Mouse (Mus musculus): ENCODE data around the gene Fam111a. TPM values are rescaled to one million over a fixed set of nuclear protein-coding genes. Genes with fewer than 3 reads are reported as not detected.

Fam111a gene
- 5.5 TPM for polyA plus RNA-seq (2014; fragmentation: Illumina TruSeq; extraction: RNeasy Lipid Tissue Mini Kit (QIAGEN cat#74804); ENCODE audit: low read depth, low replicate concordance)

DNA sequence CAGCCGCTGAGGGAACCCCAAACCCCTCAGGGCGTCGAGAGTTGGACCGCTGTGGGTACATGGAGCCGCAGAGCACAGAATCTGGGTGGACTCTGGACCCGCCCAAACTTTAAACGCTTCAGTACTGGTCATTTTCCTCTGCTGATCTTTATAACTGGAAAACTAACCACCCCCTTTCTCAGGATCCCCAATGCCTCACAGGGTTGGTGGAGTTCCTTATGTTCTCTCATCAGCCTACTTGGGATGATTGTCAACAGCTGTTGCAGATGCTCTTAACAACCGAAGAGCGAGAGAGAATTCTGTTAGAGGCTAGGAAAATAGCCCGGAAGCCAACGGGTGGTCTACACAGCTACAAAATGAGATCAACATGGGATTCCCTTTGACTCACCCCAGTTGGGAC is at the start of gene Fam111a:
TSS of gene Fam111a (plus strand) at position 301 of the 400 bp plus-strand sequence.

DNA sequence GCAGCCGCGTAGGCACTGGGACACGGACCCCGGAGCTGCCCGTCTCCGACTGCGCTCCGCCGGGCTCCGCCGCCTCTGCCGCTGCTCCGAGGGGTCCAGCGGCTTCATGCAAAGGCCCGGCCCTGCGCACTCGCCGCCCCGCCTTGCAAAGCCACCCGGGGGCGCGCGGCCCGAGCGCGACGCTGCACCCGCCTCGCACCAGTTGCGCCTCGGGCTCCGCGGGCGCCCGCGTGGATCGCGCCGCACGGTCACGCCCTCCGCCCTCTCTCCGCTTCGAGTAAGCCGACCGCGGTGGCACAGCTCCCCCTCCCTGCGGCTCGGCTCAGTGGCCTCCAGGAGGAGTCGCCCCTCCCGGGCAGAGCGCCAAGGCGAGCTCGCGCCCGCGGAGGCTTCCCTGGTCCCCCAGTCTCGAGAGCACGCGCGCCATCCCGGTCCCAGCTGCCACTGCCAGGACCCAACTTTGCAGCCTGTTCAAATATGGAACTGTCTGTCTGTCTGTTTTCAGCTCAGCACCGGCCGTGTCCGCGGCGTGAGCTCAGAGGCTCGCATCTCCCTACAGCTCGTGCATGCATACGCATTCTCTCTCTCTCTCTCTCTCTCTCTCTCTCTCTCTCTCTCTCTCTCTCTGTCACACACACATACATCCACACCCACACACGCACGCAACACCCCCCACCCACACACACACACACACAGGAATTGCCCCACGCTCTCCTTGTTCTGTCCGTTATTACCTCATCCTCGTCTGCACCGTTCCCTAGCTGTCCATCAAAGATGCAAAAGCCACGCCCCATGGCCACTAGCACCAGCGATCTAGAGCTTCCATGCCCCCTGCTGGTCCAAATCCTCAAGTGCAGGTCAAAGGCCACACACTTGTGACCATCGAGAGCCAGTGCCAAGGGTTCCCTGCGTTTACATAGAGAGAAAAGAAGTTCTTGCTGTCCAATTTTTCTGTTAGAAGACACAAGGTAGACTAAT is 43.9 kb upstream of the Fam111a start, which contains the start of gene Dtx4:
TSS of gene Dtx4 (minus strand) at position 85 of the 978 bp plus-strand sequence.

DNA sequence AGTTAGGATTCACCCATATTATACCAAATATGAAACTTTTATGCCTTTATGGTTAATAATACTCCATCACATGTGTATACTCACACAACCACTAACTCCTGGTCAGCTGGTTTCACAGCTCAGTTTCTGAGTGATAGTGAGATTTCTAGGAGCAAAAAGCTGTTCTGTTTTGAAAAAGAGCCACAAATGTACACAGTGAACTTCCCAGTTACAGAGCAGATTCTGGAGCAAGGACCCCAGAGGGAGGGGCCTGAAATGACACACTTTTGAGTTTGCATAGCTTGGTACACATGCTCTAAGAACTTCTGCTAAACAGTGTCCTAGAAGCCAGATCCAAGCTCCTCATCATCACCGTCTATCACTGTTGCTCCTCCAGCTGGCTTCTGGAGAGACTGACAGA is 54.1 kb downstream of the Fam111a start, which contains the start of gene Gm4952:
TSS of gene Gm4952 (plus strand) at position 301 of the 400 bp plus-strand sequence.

DNA sequence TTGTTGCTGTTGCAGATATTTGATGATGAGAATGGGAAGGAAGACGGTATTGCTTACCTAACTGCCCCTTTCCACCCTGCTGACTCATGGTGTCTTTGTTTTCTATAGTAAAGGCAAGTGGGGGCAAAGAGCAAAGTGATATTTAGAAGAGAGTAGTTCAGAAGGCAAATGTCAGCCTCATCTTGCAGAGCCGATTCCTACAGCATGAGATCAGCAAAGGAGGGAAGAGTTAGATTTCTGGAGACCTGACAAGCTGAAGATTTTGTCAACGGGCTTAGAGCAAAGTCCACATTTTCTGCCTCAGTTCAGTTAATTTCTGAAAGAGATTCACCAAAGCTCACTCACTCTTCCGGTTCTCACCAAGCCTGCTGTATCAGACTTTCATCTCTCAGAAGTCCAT is 87.6 kb downstream of the Fam111a start, which contains the start of gene Glyat:
TSS of gene Glyat (plus strand) at position 133 of the 400 bp plus-strand sequence.

Other genes with a start within 250 kb of the Fam111a start
- not detected for gene Olfr1436, start 246.6 kb upstream of the Fam111a start, polyA plus RNA-seq (2014; fragmentation: Illumina TruSeq; extraction: RNeasy Lipid Tissue Mini Kit (QIAGEN cat#74804); ENCODE audit: low read depth, low replicate concordance)
- not detected for gene Olfr1437, start 220.6 kb upstream of the Fam111a start, polyA plus RNA-seq (2014; fragmentation: Illumina TruSeq; extraction: RNeasy Lipid Tissue Mini Kit (QIAGEN cat#74804); ENCODE audit: low read depth, low replicate concordance)
- gene Olfr1438-ps1, start 209.8 kb upstream of the Fam111a start, polyA plus RNA-seq (2014; fragmentation: Illumina TruSeq; extraction: RNeasy Lipid Tissue Mini Kit (QIAGEN cat#74804); ENCODE audit: low read depth, low replicate concordance): not detected
- gene Olfr1440, start 158.5 kb upstream of the Fam111a start, polyA plus RNA-seq (2014; fragmentation: Illumina TruSeq; extraction: RNeasy Lipid Tissue Mini Kit (QIAGEN cat#74804); ENCODE audit: low read depth, low replicate concordance): not detected
- not detected for gene Olfr1441, start 128.3 kb upstream of the Fam111a start, polyA plus RNA-seq (2014; fragmentation: Illumina TruSeq; extraction: RNeasy Lipid Tissue Mini Kit (QIAGEN cat#74804); ENCODE audit: low read depth, low replicate concordance)
- not detected for gene Pfpl, start 117.8 kb upstream of the Fam111a start, polyA plus RNA-seq (2014; fragmentation: Illumina TruSeq; extraction: RNeasy Lipid Tissue Mini Kit (QIAGEN cat#74804); ENCODE audit: low read depth, low replicate concordance)
- gene Mpeg1, start 85.0 kb upstream of the Fam111a start, polyA plus RNA-seq (2014; fragmentation: Illumina TruSeq; extraction: RNeasy Lipid Tissue Mini Kit (QIAGEN cat#74804); ENCODE audit: low read depth, low replicate concordance): 37.5 TPM
- 8.9 TPM for gene Dtx4, start 44.3 kb upstream of the Fam111a start, polyA plus RNA-seq (2014; fragmentation: Illumina TruSeq; extraction: RNeasy Lipid Tissue Mini Kit (QIAGEN cat#74804); ENCODE audit: low read depth, low replicate concordance)
- 491 TPM for gene Gm4952, start 54.2 kb downstream of the Fam111a start, polyA plus RNA-seq (2014; fragmentation: Illumina TruSeq; extraction: RNeasy Lipid Tissue Mini Kit (QIAGEN cat#74804); ENCODE audit: low read depth, low replicate concordance)
- 1,308 TPM for gene Glyat, start 87.6 kb downstream of the Fam111a start, polyA plus RNA-seq (2014; fragmentation: Illumina TruSeq; extraction: RNeasy Lipid Tissue Mini Kit (QIAGEN cat#74804); ENCODE audit: low read depth, low replicate concordance)
- 0.53 TPM for gene Olfr1442, start 124.7 kb downstream of the Fam111a start, polyA plus RNA-seq (2014; fragmentation: Illumina TruSeq; extraction: RNeasy Lipid Tissue Mini Kit (QIAGEN cat#74804); ENCODE audit: low read depth, low replicate concordance)
- not detected for gene Olfr1443, start 132.4 kb downstream of the Fam111a start, polyA plus RNA-seq (2014; fragmentation: Illumina TruSeq; extraction: RNeasy Lipid Tissue Mini Kit (QIAGEN cat#74804); ENCODE audit: low read depth, low replicate concordance)
- gene Keg1, start 150.0 kb downstream of the Fam111a start, polyA plus RNA-seq (2014; fragmentation: Illumina TruSeq; extraction: RNeasy Lipid Tissue Mini Kit (QIAGEN cat#74804); ENCODE audit: low read depth, low replicate concordance): 240 TPM
- 1.2 TPM for gene Cntf, start 219.9 kb downstream of the Fam111a start, polyA plus RNA-seq (2014; fragmentation: Illumina TruSeq; extraction: RNeasy Lipid Tissue Mini Kit (QIAGEN cat#74804); ENCODE audit: low read depth, low replicate concordance)